Mouse (Mus musculus): ENCODE data around the gene Cd200r3. TPM values are rescaled to one million over a fixed set of nuclear protein-coding genes. Genes with fewer than 3 reads are reported as not detected.

Cd200r3 gene
- polyA plus RNA-seq, 1 experiment from 2014 or later = not detected

- no peak for ATAC-seq (ENCODE audit: low FRiP score, low TSS enrichment)
- H3K27me3 ChIP-seq (ENCODE audit: control insufficient read depth, insufficient read depth, low read length) = no peaks in the 10 kb centered on the region
- no peaks in the 10 kb centered on the region for H3K9me3 ChIP-seq (ENCODE audit: control insufficient read depth, low read length)
- no peak overlapping the region for H3K4me3 ChIP-seq (ENCODE audit: low read length)
- H3K4me2 ChIP-seq (replicated peaks; ENCODE audit: low read depth, low read length) = no peak overlapping the region
- H3K9ac ChIP-seq (ENCODE audit: low read depth, low read length) = no peak overlapping the region
- no peaks in the 10 kb centered on the region for H3K36me3 ChIP-seq (ENCODE audit: control insufficient read depth, insufficient read depth, low read length)
- H3K4me1 ChIP-seq (ENCODE audit: control insufficient read depth, insufficient read depth, low read length) = no peaks in the 10 kb centered on the region
- 92% methylated on average over 2 of the region's 2 CpGs for WGBS
- H3K27ac ChIP-seq (ENCODE audit: low read depth, low read length) = no peak overlapping the region
Measured at GRCm38 (mm10) chr16:45020669-45021309, 77.3 kb downstream of the Cd200r3 start.

- no peak for ATAC-seq (ENCODE audit: low FRiP score, low TSS enrichment)
- H3K4me2 ChIP-seq (replicated peaks; ENCODE audit: low read depth, low read length) = no peak overlapping the region
- H3K9ac ChIP-seq (ENCODE audit: low read depth, low read length) = no peak overlapping the region
- H3K27me3 ChIP-seq (ENCODE audit: control insufficient read depth, insufficient read depth, low read length) = no peaks in the 10 kb centered on the region
- H3K27ac ChIP-seq (ENCODE audit: low read depth, low read length) = no peak overlapping the region
- H3K9me3 ChIP-seq (ENCODE audit: control insufficient read depth, low read length) = no peaks in the 10 kb centered on the region
- H3K4me3 ChIP-seq (ENCODE audit: low read length) = no peak overlapping the region
- no peaks in the 10 kb centered on the region for H3K4me1 ChIP-seq (ENCODE audit: control insufficient read depth, insufficient read depth, low read length)
- H3K36me3 ChIP-seq (ENCODE audit: control insufficient read depth, insufficient read depth, low read length) = no peaks in the 10 kb centered on the region
Measured at GRCm38 (mm10) chr16:45021443-45021842, 78.0 kb downstream of the Cd200r3 start.

GRCm38 (mm10) chr16:45023904-45024303 lies 80.4 kb downstream of the Cd200r3 start:
- no peak overlapping the region for H3K4me3 ChIP-seq (ENCODE audit: low read length)
- no peak overlapping the region for H3K9ac ChIP-seq (ENCODE audit: low read depth, low read length)
- WGBS = 70% methylated on average over 4 of the region's 4 CpGs
- H3K4me1 ChIP-seq (ENCODE audit: control insufficient read depth, insufficient read depth, low read length) = no peaks in the 10 kb centered on the region
- no peak overlapping the region for H3K4me2 ChIP-seq (replicated peaks; ENCODE audit: low read depth, low read length)
- H3K27ac ChIP-seq (ENCODE audit: low read depth, low read length) = no peak overlapping the region
- no peak for ATAC-seq (ENCODE audit: low FRiP score, low TSS enrichment)
- H3K36me3 ChIP-seq (ENCODE audit: control insufficient read depth, insufficient read depth, low read length) = no peaks in the 10 kb centered on the region
- no peaks in the 10 kb centered on the region for H3K9me3 ChIP-seq (ENCODE audit: control insufficient read depth, low read length)
- H3K27me3 ChIP-seq (ENCODE audit: control insufficient read depth, insufficient read depth, low read length) = no peaks in the 10 kb centered on the region

- Histone ChIP-seq H3K4me1 (ENCODE audit: control insufficient read depth, insufficient read depth, low read length) (no peaks in the 10 kb centered on the region), H3K9ac (ENCODE audit: low read depth, low read length) (no peak overlapping the region), H3K4me3 (ENCODE audit: low read length) (no peak overlapping the region), H3K36me3 (ENCODE audit: control insufficient read depth, insufficient read depth, low read length) (no peaks in the 10 kb centered on the region), H3K27me3 (ENCODE audit: control insufficient read depth, insufficient read depth, low read length) (no peaks in the 10 kb centered on the region), H3K27ac (ENCODE audit: low read depth, low read length) (no peak overlapping the region), H3K9me3 (ENCODE audit: control insufficient read depth, low read length) (no peaks in the 10 kb centered on the region), H3K4me2 (replicated peaks; ENCODE audit: low read depth, low read length) (no peak overlapping the region)
- ATAC-seq (ENCODE audit: low FRiP score, low TSS enrichment) = no peak
- 71% methylated on average over 6 of the region's 6 CpGs for WGBS
Measured at GRCm38 (mm10) chr16:45025321-45025720, 81.8 kb downstream of the Cd200r3 start.

- no peak overlapping the region for H3K4me3 ChIP-seq (ENCODE audit: low read length)
- H3K27ac ChIP-seq (ENCODE audit: low read depth, low read length) = no peak overlapping the region
- no peak for ATAC-seq (ENCODE audit: low FRiP score, low TSS enrichment)
- H3K36me3 ChIP-seq (ENCODE audit: control insufficient read depth, insufficient read depth, low read length) = no peaks in the 10 kb centered on the region
- H3K9me3 ChIP-seq (ENCODE audit: control insufficient read depth, low read length) = no peaks in the 10 kb centered on the region
- no peaks in the 10 kb centered on the region for H3K4me1 ChIP-seq (ENCODE audit: control insufficient read depth, insufficient read depth, low read length)
- no peak overlapping the region for H3K9ac ChIP-seq (ENCODE audit: low read depth, low read length)
- 95% methylated on average over 5 of the region's 5 CpGs for WGBS
- H3K4me2 ChIP-seq (replicated peaks; ENCODE audit: low read depth, low read length) = no peak overlapping the region
- no peaks in the 10 kb centered on the region for H3K27me3 ChIP-seq (ENCODE audit: control insufficient read depth, insufficient read depth, low read length)
Measured at GRCm38 (mm10) chr16:45029080-45029479, 85.6 kb downstream of the Cd200r3 start.

- Histone ChIP-seq H3K4me2 (replicated peaks; ENCODE audit: low read depth, low read length) (no peak overlapping the region), H3K27me3 (ENCODE audit: control insufficient read depth, insufficient read depth, low read length) (no peaks in the 10 kb centered on the region), H3K9me3 (ENCODE audit: control insufficient read depth, low read length) (no peaks in the 10 kb centered on the region), H3K27ac (ENCODE audit: low read depth, low read length) (no peak overlapping the region), H3K4me1 (ENCODE audit: control insufficient read depth, insufficient read depth, low read length) (no peaks in the 10 kb centered on the region), H3K9ac (ENCODE audit: low read depth, low read length) (no peak overlapping the region), H3K36me3 (ENCODE audit: control insufficient read depth, insufficient read depth, low read length) (no peaks in the 10 kb centered on the region), H3K4me3 (ENCODE audit: low read length) (no peak overlapping the region)
- WGBS = 95% methylated on average over 1 of the region's 1 CpGs
- no peak for ATAC-seq (ENCODE audit: low FRiP score, low TSS enrichment)
Measured at GRCm38 (mm10) chr16:45029493-45029892, 86.0 kb downstream of the Cd200r3 start.

GRCm38 (mm10) chr16:45030127-45030526 lies 86.6 kb downstream of the Cd200r3 start:
- H3K36me3 ChIP-seq (ENCODE audit: control insufficient read depth, insufficient read depth, low read length) = no peaks in the 10 kb centered on the region
- ATAC-seq (ENCODE audit: low FRiP score, low TSS enrichment) = no peak
- H3K27me3 ChIP-seq (ENCODE audit: control insufficient read depth, insufficient read depth, low read length) = no peaks in the 10 kb centered on the region
- no peak overlapping the region for H3K4me3 ChIP-seq (ENCODE audit: low read length)
- WGBS = 89% methylated on average over 4 of the region's 4 CpGs
- no peak overlapping the region for H3K4me2 ChIP-seq (replicated peaks; ENCODE audit: low read depth, low read length)
- no peaks in the 10 kb centered on the region for H3K9me3 ChIP-seq (ENCODE audit: control insufficient read depth, low read length)
- H3K27ac ChIP-seq (ENCODE audit: low read depth, low read length) = no peak overlapping the region
- no peaks in the 10 kb centered on the region for H3K4me1 ChIP-seq (ENCODE audit: control insufficient read depth, insufficient read depth, low read length)
- no peak overlapping the region for H3K9ac ChIP-seq (ENCODE audit: low read depth, low read length)

- H3K4me1 ChIP-seq (ENCODE audit: control insufficient read depth, insufficient read depth, low read length) = no peaks in the 10 kb centered on the region
- ATAC-seq (ENCODE audit: low FRiP score, low TSS enrichment) = no peak
- WGBS = 53% methylated on average over 2 of the region's 2 CpGs
- H3K4me3 ChIP-seq (ENCODE audit: low read length) = no peak overlapping the region
- no peaks in the 10 kb centered on the region for H3K27me3 ChIP-seq (ENCODE audit: control insufficient read depth, insufficient read depth, low read length)
- no peak overlapping the region for H3K9ac ChIP-seq (ENCODE audit: low read depth, low read length)
- no peaks in the 10 kb centered on the region for H3K36me3 ChIP-seq (ENCODE audit: control insufficient read depth, insufficient read depth, low read length)
- no peak overlapping the region for H3K27ac ChIP-seq (ENCODE audit: low read depth, low read length)
- H3K9me3 ChIP-seq (ENCODE audit: control insufficient read depth, low read length) = no peaks in the 10 kb centered on the region
- no peak overlapping the region for H3K4me2 ChIP-seq (replicated peaks; ENCODE audit: low read depth, low read length)
Measured at GRCm38 (mm10) chr16:45030796-45031195, 87.3 kb downstream of the Cd200r3 start.
